Comparison of ENCODE assay signal across 20 mouse cellular contexts in genomic region chr19:41747436-41747835, GRCm38 (mm10). TPM values are rescaled to one million over a fixed set of nuclear protein-coding genes. Genes with fewer than 3 reads are reported as not detected.
A peak's percentile ranks its signal among the peaks of the same experiment; 100 is the strongest.
DNase-seq lines count a peak whose midpoint lies in the region; ATAC-seq lines count a peak whose summit lies in the region.
"Had no signal": no experiment of that assay in that cellular context is flagged by ENCODE, and none has a peak within 500 bp of the region (broad histone marks: within the 10 kb centered on the region; RNA-seq: fewer than 3 reads in every experiment).

No protein-coding gene starts in this region.

- DNase-seq in 3T3-L1 (ENCODE audit: low read depth, low spot score) (peak; percentile 64), MN1 (ENCODE audit: low spot score) (peak; percentile 62)
- DNase-seq in adrenal gland, adult 8-10 months: peak; percentile 29
- DNase-seq in brain, adult 2 months (ENCODE audit: low read depth, low spot score): peak; percentile 58
- DNase-seq in spleen, adult 18-20 months: no peak
- DNase-seq in urinary bladder, adult 2 months (ENCODE audit: low spot score): no peak
- no peak for DNase-seq in right cerebral cortex, postnatal 36 days (ENCODE audit: low spot score in 2 of 2)
- DNase-seq: cerebellum, adult 8-10 months; cerebellum, postnatal 25 days; gastrocnemius, postnatal 14 days; heart, adult 18-20 months; heart, postnatal 4 days; kidney, adult 2 months; liver; lung, adult 2 months; lung, postnatal 10 days; right cerebral cortex, postnatal 25 days had no signal

- ATAC-seq in granulocyte monocyte progenitor cell, adult 5-6 weeks (replicated peaks; ENCODE audit: poor library complexity, severe bottlenecking): no peak
- ATAC-seq: inflammation-experienced regulatory T-cells, adult 6 months; midbrain, embryonic 15.5 days had no signal

RNA-seq across cellular contexts. Expression of gene Slit1, which starts 4.0 kb away (rescaled TPM):
- total RNA-seq in adrenal gland, adult 8-10 months (2022): 10 to 100 TPM in 2 of 4 experiments, 1 to 10 TPM in 2; 5.7 to 32.3 (median 14.2) TPM
- 0.30 TPM in 1 of 2 replicates, not detected in the other for total RNA-seq in granulocyte monocyte progenitor cell, adult 5-6 weeks (2014; fragmentation: Nextera tagmentation)
- 0.15 and 0.17 TPM in 2 replicates for total RNA-seq in granulocyte monocyte progenitor cell, adult 5-6 weeks (2017)
- 0.15 TPM in 2 replicates for polyA plus RNA-seq in urinary bladder, adult 2 months (2012; rRNA removed)
- total RNA-seq: heart, postnatal 4 days had no signal
- polyA plus RNA-seq: inflammation-experienced regulatory T-cells, adult 6 months had no signal

RNA-seq across cellular contexts. Expression of gene Arhgap19, which starts 54.4 kb away (rescaled TPM):
- 1 to 10 TPM; 4.5 to 8.6 (median 7.2) TPM for total RNA-seq in adrenal gland, adult 8-10 months (2022)
- total RNA-seq in granulocyte monocyte progenitor cell, adult 5-6 weeks (2014; fragmentation: Nextera tagmentation): 19.8 and 25.9 TPM in 2 replicates
- 43.2 and 55.3 TPM in 2 replicates for total RNA-seq in granulocyte monocyte progenitor cell, adult 5-6 weeks (2017)
- 4.3 and 4.6 TPM in 2 replicates for polyA plus RNA-seq in urinary bladder, adult 2 months (2012; rRNA removed)

Comparison
In these comparisons a context has a peak if more than half of its experiments do, and no peak if none do; other contexts are left out.
1. DNase-seq: peak in 3T3-L1 (single experiment), MN1 (single experiment), adrenal gland, adult 8-10 months (single experiment) and brain, adult 2 months (single experiment); none in spleen, adult 18-20 months (0 of 2), urinary bladder, adult 2 months (single experiment) and right cerebral cortex, postnatal 36 days (0 of 2).
2. RNA of gene Slit1, which starts 4.0 kb away (total RNA-seq): 5.7 to 32.3 TPM in adrenal gland, adult 8-10 months; 0.15 to 0.30 TPM in granulocyte monocyte progenitor cell, adult 5-6 weeks; every median in the first group is over 4 times any median in the second.